Mouse (Mus musculus) midbrain, embryonic 11.5 days (tissue): Measurements from ENCODE around the gene Ptpn14. TPM values are rescaled to one million over a fixed set of nuclear protein-coding genes. Genes with fewer than 3 reads are reported as not detected.

Experiments used
- ATAC-seq: fragments of 200-750 bp; cut with Nextera tagmentation; 2 replicates; pipeline ENCODE4 v1.8.0; 2017; ENCODE audit warnings: moderate TSS enrichment, moderate library complexity; ENCODE audit not compliant: low FRiP score
- DNase-seq: peaks from one replicate; pipeline ENCODE4 v3.0.0; 2015; ENCODE audit warnings: low spot score; ENCODE audit errors: missing footprints
- H3K27ac ChIP-seq: fragments of 300-500 bp; sonication (generic); 2 replicates; pipeline ENCODE4 v1.5.1; 2014; ENCODE audit warnings: low read depth, low read length
- H3K27me3 ChIP-seq: fragments of 300-500 bp; sonication (generic); 2 replicates; pipeline ENCODE4 v1.6.1; 2014; ENCODE audit warnings: mild to moderate bottlenecking, low read length, moderate library complexity, mixed read lengths; ENCODE audit not compliant: control insufficient read depth, insufficient read depth
- H3K36me3 ChIP-seq: fragments of 300-500 bp; sonication (generic); 2 replicates; pipeline ENCODE4 v1.6.1; 2014; ENCODE audit warnings: mild to moderate bottlenecking, low read length, moderate library complexity, mixed read lengths; ENCODE audit not compliant: control insufficient read depth, insufficient read depth
- H3K4me1 ChIP-seq: fragments of 300-500 bp; sonication (generic); 2 replicates; pipeline ENCODE4 v1.6.1; 2014; ENCODE audit warnings: low read length; ENCODE audit not compliant: control insufficient read depth, insufficient read depth
- H3K4me2 ChIP-seq: fragments of 300-500 bp; sonication (generic); 2 replicates; pipeline ENCODE4 v1.6.1; 2014; ENCODE audit warnings: mild to moderate bottlenecking, moderate library complexity
- H3K4me3 ChIP-seq: fragments of 300-500 bp; sonication (generic); 2 replicates; pipeline ENCODE4 v1.5.1; 2014; ENCODE audit warnings: low read depth, low read length
- H3K9ac ChIP-seq: fragments of 300-500 bp; sonication (generic); 2 replicates; pipeline ENCODE4 v1.6.1; 2014; ENCODE audit warnings: low read length
- H3K9me3 ChIP-seq: fragments of 300-500 bp; sonication (generic); 2 replicates; pipeline ENCODE4 v1.6.1; 2016; ENCODE audit warnings: low read length; ENCODE audit not compliant: control insufficient read depth
- WGBS: fragments of 180-500 bp; shearing (Covaris S2); extraction: QIAGEN DNeasy Blood & Tissue Kit; methylation state at CpG from one replicate; pipeline ENCODE4 v1.1.7; 2014; 5-methylcytosine and 5-hydroxymethylcytosine counted together
- polyA plus RNA-seq: library from polyadenylated mRNA; unstranded; fragments of >200 nt; fragmentation: Nextera tagmentation; extraction: Ambion mirVana; gene quantifications from 2 replicates; pipeline ENCODE4 v1.2.1, GENCODE M21; 2014

Gene Ptpn14
- polyA plus RNA-seq, 1 experiment from 2014 or later = 4.3 TPM

DNA sequence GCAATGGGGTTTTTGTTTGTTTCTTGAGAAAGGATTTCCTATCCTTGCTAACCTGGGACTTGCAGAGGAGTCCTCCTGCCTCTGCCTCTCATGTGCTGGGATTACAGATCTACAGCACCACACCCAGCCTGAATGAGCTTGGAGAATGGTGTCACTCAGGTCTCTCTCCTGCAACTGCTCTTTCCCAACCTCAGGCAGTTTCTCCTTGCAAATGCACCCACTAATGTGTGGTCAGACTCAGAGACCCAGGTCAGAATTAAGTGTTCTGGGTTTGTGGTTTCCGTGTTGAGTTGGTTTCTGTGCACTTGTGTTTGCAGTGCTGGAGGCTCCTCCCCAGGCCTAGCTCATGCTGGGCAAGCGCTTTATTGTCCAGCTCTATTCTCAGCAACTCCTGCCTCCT, 33.7 kb upstream of the Ptpn14 start:
- Histone ChIP-seq H3K4me1 (peaks cover 9% of the 10 kb centered on the region), H3K4me2 (no peak overlapping the region), H3K27ac (no peak overlapping the region), H3K4me3 (no peak overlapping the region), H3K36me3 (no peaks in the 10 kb centered on the region), H3K9me3 (no peaks in the 10 kb centered on the region), H3K27me3 (no peaks in the 10 kb centered on the region), H3K9ac (no peak overlapping the region)
- ATAC-seq (no peak), DNase-seq (no peak)
- WGBS = 92% methylated on average over 2 of the region's 2 CpGs

DNA sequence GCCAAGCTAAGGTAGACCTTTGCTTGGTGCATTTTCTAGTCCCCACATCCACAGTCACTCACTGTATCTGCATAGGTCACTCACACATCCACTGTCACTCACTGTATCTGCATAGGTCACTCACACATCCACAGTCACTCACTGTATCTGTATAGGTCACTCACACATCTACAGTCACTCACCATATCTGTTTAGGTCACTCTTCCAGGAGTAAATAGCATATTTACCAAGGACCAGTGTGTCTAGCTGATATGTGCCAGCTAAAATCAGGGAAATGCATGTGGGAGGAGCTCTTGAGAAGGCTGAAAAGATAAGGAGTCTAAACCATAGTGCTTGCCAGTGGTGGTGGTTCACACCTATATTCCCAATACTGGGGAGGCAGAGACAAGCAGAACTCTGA, 32.7 kb upstream of the Ptpn14 start:
- Histone ChIP-seq H3K27ac (no peak overlapping the region), H3K27me3 (no peaks in the 10 kb centered on the region), H3K4me1 (no peaks in the 10 kb centered on the region; the same call in 1 of the 2 replicates), H3K36me3 (no peaks in the 10 kb centered on the region), H3K4me2 (no peak overlapping the region), H3K9ac (no peak overlapping the region), H3K4me3 (no peak overlapping the region), H3K9me3 (no peaks in the 10 kb centered on the region)
- ATAC-seq = no peak
- DNase-seq = no peak

DNA sequence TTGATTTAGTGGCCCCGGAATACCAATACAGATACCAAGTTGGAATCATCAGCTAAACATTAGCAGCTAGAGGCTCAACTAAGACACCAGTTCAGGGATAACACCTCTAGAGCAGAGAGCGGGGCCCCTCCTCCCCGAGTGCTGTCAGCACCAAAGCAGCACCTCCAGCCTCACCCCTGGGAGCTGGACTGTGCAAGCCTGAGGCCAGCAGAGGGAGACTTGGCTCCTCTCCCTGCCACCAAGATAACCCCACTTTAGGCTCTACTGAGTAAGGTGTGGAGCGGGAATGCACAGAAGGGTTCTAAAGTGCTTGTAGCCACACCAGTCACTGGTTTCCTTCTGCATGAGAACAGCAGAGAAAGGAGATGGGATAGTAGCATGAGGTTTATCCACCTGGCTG, 29.7 kb upstream of the Ptpn14 start:
- DNase-seq (peak; percentile 75), ATAC-seq (no peak)
- 74% methylated on average over 4 of the region's 4 CpGs for WGBS
- H3K4me3 ChIP-seq = no peak overlapping the region
- H3K9me3 ChIP-seq = no peaks in the 10 kb centered on the region
- no peak overlapping the region for H3K9ac ChIP-seq
- no peak overlapping the region for H3K27ac ChIP-seq
- no peaks in the 10 kb centered on the region for H3K4me1 ChIP-seq
- H3K27me3 ChIP-seq = no peaks in the 10 kb centered on the region
- no peaks in the 10 kb centered on the region for H3K36me3 ChIP-seq
- H3K4me2 ChIP-seq = no peak overlapping the region

DNA sequence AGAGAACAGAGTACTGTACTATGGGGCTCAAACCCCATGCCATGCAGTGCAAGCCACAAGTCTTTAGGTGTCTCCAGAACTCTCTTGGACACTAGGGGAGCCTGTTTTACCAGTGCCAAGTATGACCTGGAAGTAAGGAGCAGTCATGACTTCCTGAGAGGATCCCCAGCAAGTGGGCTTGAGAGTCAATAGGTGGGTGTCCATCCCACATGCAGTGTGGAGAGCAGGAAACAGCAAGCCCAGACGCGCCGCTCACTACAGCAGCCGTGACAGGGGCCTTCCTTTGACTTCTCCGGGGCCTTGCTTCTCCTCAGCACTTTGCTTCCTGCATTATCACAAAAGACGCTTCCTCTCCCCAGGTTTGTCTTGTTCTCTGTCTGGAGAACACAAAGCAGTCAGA, 27.9 kb upstream of the Ptpn14 start:
- no peak overlapping the region for H3K4me3 ChIP-seq
- H3K36me3 ChIP-seq = no peaks in the 10 kb centered on the region
- H3K4me2 ChIP-seq = no peak overlapping the region
- WGBS = 87% methylated on average over 6 of the region's 6 CpGs
- H3K9ac ChIP-seq = no peak overlapping the region
- H3K9me3 ChIP-seq = no peaks in the 10 kb centered on the region
- H3K27me3 ChIP-seq = no peaks in the 10 kb centered on the region
- no peaks in the 10 kb centered on the region for H3K4me1 ChIP-seq
- H3K27ac ChIP-seq = no peak overlapping the region
- ATAC-seq (no peak), DNase-seq (peak; percentile 65)

DNA sequence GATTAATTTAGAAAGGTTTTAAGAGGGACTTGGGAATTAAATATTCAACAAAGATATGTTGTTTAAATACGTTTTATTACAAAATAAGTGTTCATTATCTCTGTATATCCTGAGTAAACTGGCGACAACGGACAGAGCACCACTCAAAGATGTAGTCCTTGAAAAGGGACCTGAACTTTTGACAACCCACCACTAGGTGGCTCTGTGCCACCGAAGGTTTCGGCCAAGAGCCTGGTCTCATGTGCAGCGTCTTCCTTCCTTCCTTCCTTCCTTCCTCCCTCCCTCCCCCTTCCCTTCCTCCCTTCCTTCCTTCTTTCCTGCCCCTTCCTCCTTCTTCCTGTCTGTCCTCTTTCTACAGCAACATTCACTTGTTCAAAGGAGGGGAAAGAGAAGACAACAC, 27.1 kb upstream of the Ptpn14 start:
- no peak overlapping the region for H3K4me2 ChIP-seq
- ATAC-seq = peak; percentile 62; the same call in 1 of the 2 replicates
- WGBS = 0% methylated on average over 6 of the region's 6 CpGs
- H3K27me3 ChIP-seq = no peaks in the 10 kb centered on the region
- H3K36me3 ChIP-seq = no peaks in the 10 kb centered on the region
- no peaks in the 10 kb centered on the region for H3K4me1 ChIP-seq
- DNase-seq = peak; percentile 93
- no peak overlapping the region for H3K4me3 ChIP-seq
- no peak overlapping the region for H3K9ac ChIP-seq
- no peaks in the 10 kb centered on the region for H3K9me3 ChIP-seq
- no peak overlapping the region for H3K27ac ChIP-seq

DNA sequence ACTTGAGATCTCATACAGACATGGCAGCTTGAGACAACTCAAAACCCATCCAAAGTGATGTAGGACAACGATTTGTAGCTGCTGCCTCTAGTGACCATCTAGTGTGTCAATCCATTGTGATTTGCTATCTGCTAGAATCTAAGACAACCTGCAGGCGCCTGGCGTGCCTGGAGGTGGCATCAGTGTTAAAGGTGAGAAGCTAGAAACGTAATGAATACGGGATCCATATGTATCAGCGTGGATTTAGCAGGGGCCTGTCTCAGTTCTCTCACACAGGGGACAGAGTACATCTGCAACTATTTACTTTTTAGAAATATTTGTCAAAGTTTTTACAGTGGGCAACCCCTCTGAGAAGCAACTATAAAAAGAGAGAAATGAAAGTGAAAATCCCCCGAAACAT, 24.9 kb upstream of the Ptpn14 start:
- Histone ChIP-seq H3K9me3 (no peaks in the 10 kb centered on the region), H3K9ac (no peak overlapping the region), H3K4me1 (no peaks in the 10 kb centered on the region), H3K27me3 (no peaks in the 10 kb centered on the region), H3K36me3 (no peaks in the 10 kb centered on the region), H3K4me3 (no peak overlapping the region), H3K27ac (no peak overlapping the region), H3K4me2 (no peak overlapping the region)
- DNase-seq (peak; percentile 80), ATAC-seq (no peak)
- WGBS = 47% methylated on average over 7 of the region's 7 CpGs

DNA sequence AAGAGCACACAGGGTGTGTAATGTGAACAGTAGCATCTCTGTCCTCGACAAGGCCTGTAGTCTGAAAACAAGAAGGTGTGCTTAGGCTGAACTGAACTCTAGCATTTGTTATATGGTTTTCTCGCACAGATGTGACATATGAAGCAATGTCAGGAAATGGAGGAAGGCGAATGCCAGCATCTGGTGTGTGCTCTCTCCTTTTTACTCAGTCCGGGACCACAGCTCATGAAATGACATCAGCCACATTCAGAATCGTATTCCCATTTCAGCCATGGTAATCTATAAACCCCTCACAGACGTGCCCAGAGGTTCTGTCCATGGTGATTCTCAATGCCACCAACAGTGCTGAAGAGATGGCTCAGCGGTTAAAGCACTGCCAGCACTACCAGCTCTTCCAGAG, 24.5 kb upstream of the Ptpn14 start:
- Histone ChIP-seq H3K9me3 (no peaks in the 10 kb centered on the region), H3K27ac (no peak overlapping the region), H3K27me3 (no peaks in the 10 kb centered on the region), H3K9ac (no peak overlapping the region), H3K4me1 (no peaks in the 10 kb centered on the region), H3K4me3 (no peak overlapping the region), H3K4me2 (no peak overlapping the region), H3K36me3 (no peaks in the 10 kb centered on the region)
- DNase-seq = peak; percentile 10
- no peak for ATAC-seq
- WGBS = 82% methylated on average over 7 of the region's 7 CpGs

DNA sequence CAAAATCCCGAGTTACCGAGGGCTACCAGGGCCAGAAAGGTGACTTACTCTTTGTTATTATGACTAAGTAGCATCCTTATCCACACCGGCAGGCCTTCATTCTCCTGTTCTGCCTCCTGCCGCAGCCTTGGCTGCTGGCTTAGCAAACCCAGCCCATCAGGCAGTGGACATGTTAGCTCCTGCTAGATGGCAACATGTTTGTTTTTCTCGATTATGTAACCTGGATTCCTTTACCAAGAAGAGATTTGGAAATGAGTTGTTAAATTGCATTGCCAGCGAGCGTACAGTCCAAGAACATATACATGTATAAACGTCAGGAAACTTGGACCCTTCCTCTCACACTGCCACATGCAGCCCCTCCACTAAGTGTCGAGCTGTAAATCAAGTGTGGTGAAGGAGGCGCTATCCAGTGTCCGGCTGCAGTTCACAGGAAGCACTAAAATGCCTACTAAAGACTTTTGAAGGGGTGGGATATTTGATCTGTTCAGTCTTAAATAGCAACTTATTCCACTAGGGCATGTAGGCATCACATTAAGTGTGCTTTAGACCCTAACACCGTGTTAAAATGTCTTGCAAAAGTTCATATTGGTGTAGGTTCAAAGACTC, 21.9 kb upstream of the Ptpn14 start:
- H3K36me3 ChIP-seq = no peaks in the 10 kb centered on the region
- no peak for DNase-seq

DNA sequence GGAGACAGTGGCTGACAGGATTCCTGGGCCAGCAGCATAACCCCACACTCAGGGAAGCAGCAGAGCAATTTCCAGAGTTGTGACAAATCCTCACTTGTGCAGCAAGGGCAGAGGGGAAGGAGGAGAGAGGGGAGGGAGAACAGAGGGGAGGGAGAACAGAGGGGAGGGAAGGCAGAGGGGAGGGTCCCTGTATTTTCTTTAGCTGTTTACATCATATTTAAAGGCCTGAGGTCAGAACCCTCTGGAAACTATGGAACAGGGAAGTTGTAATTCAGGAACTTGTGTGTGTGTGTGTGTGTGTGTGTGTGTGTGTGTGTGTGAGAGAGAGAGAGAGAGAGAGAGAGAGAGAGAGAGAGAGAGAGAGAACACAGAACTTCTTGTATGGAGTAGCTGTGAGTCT, 21.1 kb upstream of the Ptpn14 start:
- H3K27me3 ChIP-seq = no peaks in the 10 kb centered on the region
- no peak overlapping the region for H3K4me3 ChIP-seq
- H3K36me3 ChIP-seq = no peaks in the 10 kb centered on the region
- H3K9me3 ChIP-seq = no peaks in the 10 kb centered on the region
- no peak overlapping the region for H3K27ac ChIP-seq
- no peak overlapping the region for H3K4me2 ChIP-seq
- H3K9ac ChIP-seq = no peak overlapping the region
- H3K4me1 ChIP-seq = no peaks in the 10 kb centered on the region
- DNase-seq (no peak), ATAC-seq (no peak)

More for the DNA sequence above, 21.9 kb upstream of the Ptpn14 start:
- H3K9me3 ChIP-seq = no peaks in the 10 kb centered on the region
- no peak for ATAC-seq
- H3K27ac ChIP-seq = no peak overlapping the region
- WGBS = 85% methylated on average over 12 of the region's 12 CpGs
- H3K4me3 ChIP-seq = no peak overlapping the region
- H3K4me1 ChIP-seq = no peaks in the 10 kb centered on the region
- no peaks in the 10 kb centered on the region for H3K27me3 ChIP-seq
- no peak overlapping the region for H3K9ac ChIP-seq
- no peak overlapping the region for H3K4me2 ChIP-seq

DNA sequence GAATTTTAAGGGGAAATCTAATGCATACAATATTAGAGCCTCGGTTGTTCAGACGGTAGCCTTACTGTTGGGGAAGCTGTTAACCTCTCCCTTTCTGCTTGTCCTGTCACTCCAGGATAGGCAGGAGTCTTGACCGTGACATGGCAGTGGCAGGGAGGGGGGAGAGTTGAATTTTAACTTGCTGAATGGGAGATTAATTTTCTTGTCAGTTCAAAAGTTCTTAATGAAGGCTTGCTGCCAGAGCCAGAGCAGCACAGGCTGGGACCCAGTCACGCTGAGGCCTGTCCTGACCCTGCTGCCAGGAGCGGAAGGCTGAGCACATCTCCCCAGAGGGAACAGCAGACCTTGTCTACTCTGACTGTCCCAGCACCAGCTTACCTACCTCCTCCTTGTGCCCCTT, 20.6 kb upstream of the Ptpn14 start:
- Histone ChIP-seq H3K27me3 (no peaks in the 10 kb centered on the region), H3K4me1 (no peaks in the 10 kb centered on the region), H3K9ac (no peak overlapping the region), H3K36me3 (no peaks in the 10 kb centered on the region), H3K4me3 (no peak overlapping the region), H3K4me2 (no peak overlapping the region), H3K9me3 (no peaks in the 10 kb centered on the region), H3K27ac (no peak overlapping the region)
- no peak for ATAC-seq
- 52% methylated on average over 5 of the region's 5 CpGs for WGBS
- no peak for DNase-seq
